Mouse (Mus musculus): ENCODE measurements at regions not wholly inside any gene's neighbourhood (a gene's known extent, or its start where the extent isn't known, plus 50 kb on each side); places are given as distances from the start of the nearest gene placed in this dataset.

DNA sequence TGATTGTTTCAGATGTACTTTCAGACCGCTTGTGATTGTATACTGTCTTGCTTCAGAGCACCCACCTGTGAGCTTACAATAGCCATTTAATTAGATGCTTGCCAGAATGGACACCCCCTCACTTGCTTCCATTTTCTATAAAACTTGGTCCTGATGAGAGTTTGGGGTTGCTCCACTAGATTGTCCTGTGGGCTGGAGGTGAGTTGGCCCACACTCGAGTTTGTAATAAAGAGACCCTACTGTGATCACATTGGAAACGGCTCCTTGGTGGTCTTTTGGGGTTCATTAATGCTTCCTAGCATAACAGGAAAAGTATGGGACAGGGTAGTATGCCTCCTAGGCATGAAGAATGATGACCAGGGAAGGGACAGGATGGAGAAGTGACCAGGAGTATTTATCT, 98.8 kb upstream of the Zfp648 start:
- TF ChIP-seq CTCF (IDR thresholded peaks at IDR 0.05; ENCODE audit: low read depth) (no peak), EP300 (IDR thresholded peaks at IDR 0.05; ENCODE audit: low read depth) (no peak)

Measured in heart, postnatal 0 days (tissue).